Mouse (Mus musculus) intestine, embryonic 16.5 days (tissue): ENCODE results near the gene Atp6v1g1. TPM values are rescaled to one million over a fixed set of nuclear protein-coding genes. Genes with fewer than 3 reads are reported as not detected.

ENCODE experiments used
- ATAC-seq: fragments of 200-750 bp; cut with Nextera tagmentation; 2 replicates; pipeline ENCODE4 v1.8.0; 2017; ENCODE audit warnings: moderate TSS enrichment, moderate library complexity
- H3K27ac ChIP-seq: fragments of 300-500 bp; sonication (generic); 2 replicates; pipeline ENCODE4 v1.5.1; 2014; ENCODE audit warnings: mild to moderate bottlenecking, low read length
- H3K27me3 ChIP-seq: fragments of 300-500 bp; sonication (generic); replicated peaks from 2 replicates; pipeline ENCODE4 v1.6.1; 2014; ENCODE audit warnings: low read length, control low read depth, mixed read lengths; ENCODE audit not compliant: control insufficient read depth, insufficient read depth
- H3K36me3 ChIP-seq: fragments of 300-500 bp; sonication (generic); 2 replicates; pipeline ENCODE4 v1.6.1; 2014; ENCODE audit warnings: low read length, control low read depth; ENCODE audit not compliant: control insufficient read depth, insufficient read depth
- H3K4me1 ChIP-seq: fragments of 300-500 bp; sonication (generic); 2 replicates; pipeline ENCODE4 v1.6.1; 2014; ENCODE audit warnings: low read length, control low read depth, mixed read lengths; ENCODE audit not compliant: control insufficient read depth, insufficient read depth
- H3K4me2 ChIP-seq: fragments of 300-500 bp; sonication (generic); 2 replicates; pipeline ENCODE4 v1.6.1; 2014; ENCODE audit warnings: low read depth, low read length, control low read depth
- H3K4me3 ChIP-seq: fragments of 300-500 bp; sonication (generic); 2 replicates; pipeline ENCODE4 v1.5.1; 2014; ENCODE audit warnings: mild to moderate bottlenecking, low read length
- H3K9ac ChIP-seq: fragments of 300-500 bp; sonication (generic); 2 replicates; pipeline ENCODE4 v1.6.1; 2014; ENCODE audit warnings: low read depth, low read length
- H3K9me3 ChIP-seq: fragments of 300-500 bp; sonication (generic); 2 replicates; pipeline ENCODE4 v1.6.1; 2016; ENCODE audit warnings: low read length, control low read depth; ENCODE audit not compliant: control insufficient read depth
- WGBS: fragments of 180-500 bp; shearing (Covaris S2); extraction: QIAGEN DNeasy Blood & Tissue Kit; methylation state at CpG from one replicate; pipeline ENCODE4 v1.1.7; 2014; 5-methylcytosine and 5-hydroxymethylcytosine counted together
- polyA plus RNA-seq: library from polyadenylated mRNA; unstranded; fragments of >200 nt; fragmentation: Nextera tagmentation; extraction: Ambion mirVana; gene quantifications from 2 replicates; pipeline ENCODE4 v1.2.1, GENCODE M21; 2015

The Atp6v1g1 gene
- polyA plus RNA-seq, 1 experiment from 2014 or later: 335 TPM

DNA sequence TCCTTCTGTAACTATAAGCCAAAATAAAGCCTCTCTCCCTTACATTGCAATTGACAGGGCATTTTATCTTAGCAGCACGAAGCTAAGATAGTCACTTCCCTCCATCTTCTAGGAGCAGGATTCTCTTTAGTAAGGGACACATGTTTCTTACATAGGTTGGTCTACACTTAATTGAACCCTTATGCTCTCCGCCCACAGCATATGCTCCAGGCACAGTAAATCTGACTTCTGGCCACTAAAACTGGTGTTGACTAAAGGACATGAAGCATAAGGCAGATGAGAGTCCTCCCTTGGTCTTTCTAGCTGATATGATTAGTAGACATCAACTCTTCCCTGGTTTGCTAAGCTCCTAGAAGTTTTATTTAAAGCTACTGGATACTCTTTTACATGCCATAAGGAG, 31.7 kb upstream of the Atp6v1g1 start:
- Histone ChIP-seq H3K36me3 (no peaks in the 10 kb centered on the region), H3K27me3 (no peaks in the 10 kb centered on the region), H3K9ac (no peak overlapping the region), H3K4me3 (no peak overlapping the region), H3K27ac (no peak overlapping the region), H3K9me3 (no peaks in the 10 kb centered on the region), H3K4me2 (no peak overlapping the region), H3K4me1 (no peaks in the 10 kb centered on the region)
- 87% methylated on average over 2 of the region's 2 CpGs for WGBS
- ATAC-seq: no peak

DNA sequence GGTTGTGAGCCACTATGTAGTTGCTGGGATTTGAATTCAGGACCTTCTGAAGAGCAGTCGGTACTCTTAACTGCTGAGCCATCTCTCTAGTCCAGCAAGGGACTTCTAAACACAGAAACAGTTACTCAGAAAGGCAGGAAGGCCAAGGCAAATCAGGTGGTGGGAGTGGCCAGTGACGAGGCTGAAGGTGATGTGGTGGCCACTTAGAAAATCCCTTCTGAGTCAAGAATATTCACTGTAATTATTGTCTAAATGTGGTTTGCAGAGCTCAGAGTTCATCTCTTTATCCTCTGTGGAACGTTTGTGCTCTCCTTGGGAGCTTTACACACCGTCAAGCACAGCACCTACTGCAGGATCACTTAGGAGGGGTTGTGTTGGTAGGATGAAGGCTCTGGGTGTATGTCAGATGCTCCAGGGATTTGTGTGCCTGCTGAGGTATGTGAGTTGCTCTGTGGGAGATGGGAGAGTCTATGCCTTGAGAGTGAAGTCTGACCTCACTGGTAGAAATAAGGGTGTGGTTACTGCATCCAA, 30.1 kb upstream of the Atp6v1g1 start:
- WGBS: 61% methylated on average over 4 of the region's 4 CpGs
- Histone ChIP-seq H3K27ac (no peak overlapping the region), H3K27me3 (no peaks in the 10 kb centered on the region), H3K9me3 (no peaks in the 10 kb centered on the region), H3K36me3 (no peaks in the 10 kb centered on the region), H3K9ac (no peak overlapping the region), H3K4me2 (no peak overlapping the region), H3K4me1 (no peaks in the 10 kb centered on the region), H3K4me3 (no peak overlapping the region)
- ATAC-seq: no peak

DNA sequence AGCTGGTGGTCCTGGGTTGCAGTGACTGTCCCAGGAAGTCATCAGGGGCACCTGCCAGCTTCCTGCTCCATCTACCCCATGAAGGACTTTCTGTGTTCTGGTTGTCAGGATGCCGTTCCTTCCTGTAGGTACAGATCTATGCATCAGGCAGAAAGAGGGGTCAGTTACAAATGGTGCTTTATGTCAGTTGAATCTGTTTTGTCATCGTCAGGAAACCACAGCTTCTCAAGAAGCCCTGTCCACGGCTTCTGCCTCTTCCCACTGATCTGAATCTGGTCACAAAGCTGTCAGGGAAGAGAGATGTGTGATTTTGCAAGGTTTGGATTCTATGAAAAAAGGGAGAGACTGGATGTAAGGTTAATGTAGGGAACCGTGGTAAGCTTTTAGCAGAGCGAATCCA, 29.6 kb upstream of the Atp6v1g1 start:
- Histone ChIP-seq H3K27ac (no peak overlapping the region), H3K4me2 (no peak overlapping the region), H3K9me3 (no peaks in the 10 kb centered on the region), H3K36me3 (no peaks in the 10 kb centered on the region), H3K27me3 (no peaks in the 10 kb centered on the region), H3K9ac (no peak overlapping the region), H3K4me1 (no peaks in the 10 kb centered on the region), H3K4me3 (no peak overlapping the region)
- no peak for ATAC-seq
- WGBS: 81% methylated on average over 5 of the region's 5 CpGs

DNA sequence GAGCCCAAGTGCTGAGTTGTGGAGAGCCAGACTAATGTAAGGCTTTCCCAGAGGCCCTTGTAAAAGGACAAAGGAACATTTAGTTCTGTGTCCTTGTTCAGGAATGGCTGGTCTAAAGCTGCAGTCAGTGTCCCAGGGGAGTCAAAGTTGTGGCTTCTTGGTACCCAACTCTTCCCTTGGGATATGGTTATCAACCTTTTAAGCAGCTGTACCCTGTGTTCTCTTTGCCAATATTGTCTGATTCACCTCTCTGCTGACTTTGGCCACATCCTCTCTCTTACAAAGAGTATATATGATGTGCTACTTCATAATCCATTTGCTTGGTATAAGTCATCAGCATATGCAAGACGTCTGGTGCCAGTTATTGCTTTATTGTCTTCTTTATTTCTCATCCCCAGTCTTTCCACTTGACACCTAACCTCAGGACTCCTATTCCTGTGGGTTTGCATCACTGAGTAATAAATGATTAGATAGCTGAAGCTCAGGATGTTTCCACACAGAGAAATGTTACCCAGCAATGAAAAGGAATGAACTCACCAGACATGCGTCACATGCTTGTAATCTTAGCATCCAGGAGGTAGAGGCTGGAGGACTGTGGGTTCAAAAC, 22.7 kb upstream of the Atp6v1g1 start:
- Histone ChIP-seq H3K9ac (no peak overlapping the region), H3K27ac (no peak overlapping the region), H3K27me3 (no peaks in the 10 kb centered on the region), H3K4me1 (no peaks in the 10 kb centered on the region), H3K4me2 (no peak overlapping the region), H3K9me3 (no peaks in the 10 kb centered on the region), H3K4me3 (no peak overlapping the region), H3K36me3 (no peaks in the 10 kb centered on the region)
- WGBS: 71% methylated on average over 2 of the region's 2 CpGs
- ATAC-seq: no peak

DNA sequence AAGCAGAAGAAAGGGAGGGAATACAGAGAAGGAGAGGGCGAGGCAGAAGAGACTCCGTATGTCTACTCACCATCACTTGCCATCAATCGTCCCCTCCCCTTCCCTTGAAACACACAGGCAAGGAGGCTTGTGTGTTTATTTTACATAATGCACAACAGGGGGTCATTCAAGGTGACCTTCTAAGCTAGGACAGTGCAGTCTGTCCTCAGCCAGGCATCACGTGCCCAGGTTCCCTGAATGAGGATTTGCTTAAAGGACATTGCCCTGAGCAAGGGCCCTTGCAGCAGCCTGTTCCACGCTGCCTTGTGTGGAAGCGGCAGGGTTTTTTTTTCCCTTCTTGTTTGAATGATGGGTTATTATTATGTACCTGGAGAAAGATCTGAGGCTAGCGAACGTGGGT, 19.1 kb upstream of the Atp6v1g1 start:
- ATAC-seq: no peak
- H3K27me3 ChIP-seq: no peaks in the 10 kb centered on the region
- WGBS: 74% methylated on average over 8 of the region's 8 CpGs
- no peaks in the 10 kb centered on the region for H3K9me3 ChIP-seq
- no peaks in the 10 kb centered on the region for H3K36me3 ChIP-seq
- no peak overlapping the region for H3K4me2 ChIP-seq
- H3K9ac ChIP-seq: no peak overlapping the region
- H3K4me1 ChIP-seq: no peaks in the 10 kb centered on the region
- no peak overlapping the region for H3K4me3 ChIP-seq
- H3K27ac ChIP-seq: no peak overlapping the region

DNA sequence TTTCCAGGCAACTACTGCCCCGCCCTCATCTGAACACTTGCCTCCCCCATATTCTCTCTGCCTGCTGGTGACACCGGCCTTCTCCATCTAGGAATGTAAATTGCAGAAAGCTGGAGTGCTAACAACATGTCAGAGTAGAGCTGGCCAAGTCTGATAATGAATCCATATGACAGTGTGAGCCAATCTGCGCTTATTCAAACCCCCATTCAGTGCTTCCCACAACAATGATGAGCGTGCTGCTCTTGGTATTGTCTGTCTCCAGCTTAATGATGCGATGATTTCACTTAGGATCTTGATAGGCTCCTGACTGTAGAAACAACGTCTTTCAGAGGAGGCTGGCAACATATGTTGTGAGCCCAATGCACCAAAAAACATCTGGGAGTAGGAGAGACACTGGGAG, 15.6 kb upstream of the Atp6v1g1 start:
- H3K4me3 ChIP-seq: no peak overlapping the region
- no peak overlapping the region for H3K4me2 ChIP-seq
- no peaks in the 10 kb centered on the region for H3K27me3 ChIP-seq
- no peaks in the 10 kb centered on the region for H3K36me3 ChIP-seq
- WGBS: 69% methylated on average over 6 of the region's 6 CpGs
- no peaks in the 10 kb centered on the region for H3K9me3 ChIP-seq
- no peaks in the 10 kb centered on the region for H3K4me1 ChIP-seq
- no peak for ATAC-seq
- no peak overlapping the region for H3K27ac ChIP-seq
- no peak overlapping the region for H3K9ac ChIP-seq

DNA sequence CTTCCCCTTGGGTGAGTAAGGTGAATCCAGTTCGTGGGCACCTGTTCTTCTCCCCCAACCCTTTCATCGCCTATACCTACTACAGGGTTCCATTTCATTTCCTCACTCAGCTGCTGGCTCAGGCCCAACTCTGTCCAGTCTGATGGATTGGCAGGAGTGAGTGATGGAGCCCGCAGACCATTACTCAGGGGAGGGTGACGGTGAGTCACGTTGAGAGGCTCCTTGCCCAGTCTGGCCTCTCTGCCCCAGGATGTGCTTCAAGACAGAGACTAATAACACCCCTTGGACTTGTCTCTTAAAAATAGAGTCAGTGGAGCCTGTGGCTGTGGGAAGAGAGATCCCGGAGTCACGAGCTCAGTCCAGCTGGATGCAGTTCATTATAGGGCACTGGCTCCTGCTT, 14.2 kb upstream of the Atp6v1g1 start:
- ATAC-seq: no peak
- no peaks in the 10 kb centered on the region for H3K9me3 ChIP-seq
- no peak overlapping the region for H3K9ac ChIP-seq
- H3K27ac ChIP-seq: no peak overlapping the region
- no peak overlapping the region for H3K4me3 ChIP-seq
- H3K4me1 ChIP-seq: no peaks in the 10 kb centered on the region
- no peaks in the 10 kb centered on the region for H3K36me3 ChIP-seq
- H3K4me2 ChIP-seq: no peak overlapping the region
- WGBS: 77% methylated on average over 7 of the region's 7 CpGs
- H3K27me3 ChIP-seq: no peaks in the 10 kb centered on the region

DNA sequence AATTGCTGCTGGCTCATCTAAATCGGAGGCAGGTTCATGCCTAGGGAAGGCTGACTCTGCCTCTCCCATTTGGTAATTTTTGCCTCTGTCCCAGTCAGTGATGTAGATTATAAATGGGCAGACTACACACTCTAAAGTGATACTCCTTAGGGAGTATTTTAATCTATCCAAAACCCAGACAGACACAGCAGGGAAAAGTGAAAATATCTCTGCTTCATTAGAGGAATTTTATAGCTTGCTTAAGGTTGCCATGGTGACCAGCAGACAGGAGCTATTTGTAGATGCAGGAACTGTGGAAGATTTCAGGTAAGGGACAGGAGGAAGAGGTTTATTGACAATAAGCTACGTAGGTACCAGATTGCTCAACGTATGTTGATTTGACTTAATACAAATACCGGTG, 7.0 kb upstream of the Atp6v1g1 start:
- no peak overlapping the region for H3K4me3 ChIP-seq
- WGBS: 78% methylated on average over 4 of the region's 4 CpGs
- no peak for ATAC-seq
- no peak overlapping the region for H3K27ac ChIP-seq
- no peaks in the 10 kb centered on the region for H3K27me3 ChIP-seq
- no peaks in the 10 kb centered on the region for H3K36me3 ChIP-seq
- no peaks in the 10 kb centered on the region for H3K4me1 ChIP-seq
- no peak overlapping the region for H3K4me2 ChIP-seq
- no peaks in the 10 kb centered on the region for H3K9me3 ChIP-seq
- H3K9ac ChIP-seq: no peak overlapping the region

DNA sequence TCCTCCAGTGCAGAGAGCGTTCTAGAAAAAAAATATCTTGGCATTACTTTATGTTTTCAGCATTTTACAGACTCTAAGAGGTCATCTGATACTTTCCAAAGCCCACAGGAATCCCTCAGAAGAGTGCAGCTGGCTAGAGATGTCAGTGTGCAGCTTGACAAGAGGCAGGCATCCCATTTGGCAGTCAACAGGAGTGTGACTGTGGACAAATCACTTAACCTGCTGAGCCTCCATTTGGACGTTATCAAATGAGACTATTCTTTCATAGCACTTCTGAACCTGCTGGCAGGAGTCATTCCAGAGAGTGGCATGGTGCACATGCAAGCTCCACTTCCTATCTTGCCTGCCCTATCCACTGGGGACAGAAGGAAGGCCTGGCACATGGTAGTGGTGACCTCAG, 2.4 kb upstream of the Atp6v1g1 start:
- Histone ChIP-seq H3K4me2 (no peak overlapping the region), H3K4me1 (peaks cover 17% of the 10 kb centered on the region), H3K4me3 (no peak overlapping the region), H3K9me3 (no peaks in the 10 kb centered on the region), H3K36me3 (no peaks in the 10 kb centered on the region), H3K27ac (no peak overlapping the region), H3K9ac (no peak overlapping the region), H3K27me3 (no peaks in the 10 kb centered on the region)
- WGBS: 40% methylated on average over 2 of the region's 2 CpGs
- ATAC-seq: no peak
